Mouse (Mus musculus) CH12F3 (cell line): ENCODE measurements around the gene Plin3.

ENCODE experiments used
- in situ Hi-C: fragments of 300-500 bp; cut with MboI; formaldehyde crosslinking; loops from 2 replicates; pipeline ENCODE4 v1.14.3; 2020; ENCODE audit warnings: low sequenced_read_pairs

The Plin3 gene

GRCm38 (mm10) chr17:56275842-56276480, 16.7 kb downstream of the Plin3 start:
- in situ Hi-C loops: no loop called here

- in situ Hi-C loops: no loop called here
Observed at GRCm38 (mm10) chr17:56273986-56274385, 18.7 kb downstream of the Plin3 start.

GRCm38 (mm10) chr17:56273482-56273881, 19.2 kb downstream of the Plin3 start:
- in situ Hi-C loops: no loop called here

GRCm38 (mm10) chr17:56272644-56273043, 20.0 kb downstream of the Plin3 start:
- in situ Hi-C loops: no loop called here

- in situ Hi-C loops: no loop called here
Observed at GRCm38 (mm10) chr17:56271609-56272253, 20.9 kb downstream of the Plin3 start.

GRCm38 (mm10) chr17:56269741-56270140, 22.9 kb downstream of the Plin3 start:
- in situ Hi-C loops: no loop called here

GRCm38 (mm10) chr17:56269153-56269630, 23.5 kb downstream of the Plin3 start:
- in situ Hi-C loops: no loop called here

GRCm38 (mm10) chr17:56266271-56266670, 26.4 kb downstream of the Plin3 start:
- in situ Hi-C loops: no loop called here

- in situ Hi-C loops: no loop called here
Observed at GRCm38 (mm10) chr17:56265869-56266268, 26.8 kb downstream of the Plin3 start.

- in situ Hi-C loops: no loop called here
Observed at GRCm38 (mm10) chr17:56265011-56265410, 27.7 kb downstream of the Plin3 start.

GRCm38 (mm10) chr17:56264020-56264419, 28.7 kb downstream of the Plin3 start:
- in situ Hi-C loops: no loop called here

GRCm38 (mm10) chr17:56262645-56263094, 30.0 kb downstream of the Plin3 start:
- in situ Hi-C loops: no loop called here

- in situ Hi-C loops: no loop called here
Observed at GRCm38 (mm10) chr17:56261166-56261565, 31.5 kb downstream of the Plin3 start.

- in situ Hi-C loops: loop anchor here (10.0 kb wide), 1 partner anchor 125 kb away; no protein-coding TSS in a partner anchor
Observed at GRCm38 (mm10) chr17:56259301-56260037, 33.2 kb downstream of the Plin3 start.

GRCm38 (mm10) chr17:56258812-56259211, 33.9 kb downstream of the Plin3 start:
- in situ Hi-C loops: loop anchor here (10.0 kb wide), 1 partner anchor 124 kb away; no protein-coding TSS in a partner anchor

- in situ Hi-C loops: loop anchor here (10.0 kb wide), 1 partner anchor 123 kb away; no protein-coding TSS in a partner anchor
Observed at GRCm38 (mm10) chr17:56258269-56258668, 34.4 kb downstream of the Plin3 start.

GRCm38 (mm10) chr17:56257181-56257894, 35.3 kb downstream of the Plin3 start:
- in situ Hi-C loops: loop anchor here (10.0 kb wide), 1 partner anchor 123 kb away; no protein-coding TSS in a partner anchor

GRCm38 (mm10) chr17:56256239-56256881, 36.3 kb downstream of the Plin3 start, which contains the start of gene Fem1a:
Gene Fem1a (plus strand): TSS chr17:56256810.
- in situ Hi-C loops: loop anchor here (10.0 kb wide), 1 partner anchor 122 kb away; no protein-coding TSS in a partner anchor

GRCm38 (mm10) chr17:56255863-56256238, 36.8 kb downstream of the Plin3 start:
- in situ Hi-C loops: loop anchor here (10.0 kb wide), 1 partner anchor 121 kb away; no protein-coding TSS in a partner anchor

- in situ Hi-C loops: loop anchor here (10.0 kb wide), 1 partner anchor 121 kb away; no protein-coding TSS in a partner anchor
Observed at GRCm38 (mm10) chr17:56255429-56255828, 37.2 kb downstream of the Plin3 start.
